9 mouse cellular contexts compared by ENCODE assay signal in genomic region chr7:62462229-62463006, GRCm38 (mm10). TPM values are rescaled to one million over a fixed set of nuclear protein-coding genes. Genes with fewer than 3 reads are reported as not detected.
DNase-seq lines count a peak whose midpoint lies in the region; ATAC-seq and TF ChIP-seq lines count a peak whose summit lies in the region.
"Had no signal": no experiment of that assay in that cellular context is flagged by ENCODE, and none has a peak within 500 bp of the region (broad histone marks: within the 10 kb centered on the region; RNA-seq: fewer than 3 reads in every experiment).

No protein-coding gene starts in this region.

- H3K27ac ChIP-seq in layer of hippocampus, adult 2 months, result no peak overlapping the region
- peak overlapping the region; percentile 55 for H3K27ac ChIP-seq in embryonic facial prominence, embryonic 15.5 days (replicated peaks)
- H3K27ac ChIP-seq in hindbrain, embryonic 16.5 days (ENCODE audit: low read depth, low read length), result peak overlapping the region; percentile 6; the same call in 1 of the 2 replicates
- H3K27ac ChIP-seq in midbrain, embryonic 13.5 days, result peak overlapping the region; percentile 85
- H3K27ac ChIP-seq: macrophage had no signal

- peak; percentile 40; the same call in 1 of the 2 replicates for ATAC-seq in embryonic facial prominence, embryonic 15.5 days (ENCODE audit: insufficient number of reproducible peaks, low FRiP score, low TSS enrichment, low read depth)
- ATAC-seq in hindbrain, embryonic 16.5 days, result peak; percentile 65
- ATAC-seq in midbrain, embryonic 13.5 days, result peak; percentile 84

- 0 out of 2 replicates have a peak overlapping the region, but pooled peaks have one; percentile 2 for H3K9ac ChIP-seq in embryonic facial prominence, embryonic 15.5 days
- H3K9ac ChIP-seq in hindbrain, embryonic 16.5 days (ENCODE audit: low read depth, low read length), result no peak overlapping the region
- peak overlapping the region; percentile 60 for H3K9ac ChIP-seq in midbrain, embryonic 13.5 days (replicated peaks)

- no peaks in the 10 kb centered on the region for H3K4me1 ChIP-seq in embryonic facial prominence, embryonic 15.5 days
- no peaks in the 10 kb centered on the region for H3K4me1 ChIP-seq in hindbrain, embryonic 16.5 days (ENCODE audit: control insufficient read depth, insufficient read depth, low read depth, low read length)
- peaks cover 10% of the 10 kb centered on the region; the same call in 1 of the 2 replicates for H3K4me1 ChIP-seq in midbrain, embryonic 13.5 days (replicated peaks)

- peak; percentile 4 to 8 for DNase-seq in layer of hippocampus, postnatal 10 days (ENCODE audit: low spot score in 2 of 2)
- no peak for DNase-seq in layer of hippocampus, adult 2 months (ENCODE audit: low spot score in 2 of 2)
- DNase-seq in frontal cortex, adult 2 months (ENCODE audit: extremely low spot score in 1 of 2, low spot score in 1 of 2), result no peak
- DNase-seq in frontal cortex, postnatal 36 days (ENCODE audit: low spot score in 2 of 2), result no peak
- no peak for DNase-seq in urinary bladder, postnatal 14 days (ENCODE audit: low spot score)

- no peak overlapping the region; the same call in 1 of the 2 replicates for H3K4me3 ChIP-seq in layer of hippocampus, adult 2 months
- peak overlapping the region; percentile 55 for H3K4me3 ChIP-seq in embryonic facial prominence, embryonic 15.5 days (replicated peaks)
- H3K4me3 ChIP-seq in hindbrain, embryonic 16.5 days (ENCODE audit: low read length), result peak overlapping the region; percentile 60
- peak overlapping the region; percentile 64 for H3K4me3 ChIP-seq in midbrain, embryonic 13.5 days (replicated peaks)

- no peak for TF ChIP-seq CTCF in layer of hippocampus, adult 2 months (conservative IDR thresholded peaks at IDR 0.05)

- H3K4me2 ChIP-seq in embryonic facial prominence, embryonic 15.5 days (replicated peaks), result peak overlapping the region; percentile 59
- H3K4me2 ChIP-seq in hindbrain, embryonic 16.5 days (ENCODE audit: low read length), result peak overlapping the region; percentile 79
- H3K4me2 ChIP-seq in midbrain, embryonic 13.5 days (replicated peaks), result peak overlapping the region; percentile 62

- H3K27me3 ChIP-seq in embryonic facial prominence, embryonic 15.5 days, result no peaks in the 10 kb centered on the region
- no peaks in the 10 kb centered on the region for H3K27me3 ChIP-seq in hindbrain, embryonic 16.5 days (replicated peaks; ENCODE audit: control insufficient read depth, insufficient read depth, low read length)
- no peaks in the 10 kb centered on the region for H3K27me3 ChIP-seq in midbrain, embryonic 13.5 days

- H3K9me3 ChIP-seq in embryonic facial prominence, embryonic 15.5 days (replicated peaks), result no peaks in the 10 kb centered on the region
- peaks cover 13% of the 10 kb centered on the region for H3K9me3 ChIP-seq in hindbrain, embryonic 16.5 days (ENCODE audit: control insufficient read depth, low read length)
- H3K9me3 ChIP-seq in midbrain, embryonic 13.5 days, result 0 out of 2 replicates have a peak, but pooled peaks cover 5% of the 10 kb centered on the region

- no peaks in the 10 kb centered on the region for H3K36me3 ChIP-seq in embryonic facial prominence, embryonic 15.5 days
- no peaks in the 10 kb centered on the region for H3K36me3 ChIP-seq in hindbrain, embryonic 16.5 days (ENCODE audit: control insufficient read depth, insufficient read depth, low read length)
- H3K36me3 ChIP-seq in midbrain, embryonic 13.5 days, result no peaks in the 10 kb centered on the region

- 29% methylated on average over 13 of the region's 13 CpGs for WGBS in embryonic facial prominence, embryonic 15.5 days
- WGBS in hindbrain, embryonic 16.5 days, result 35% methylated on average over 13 of the region's 13 CpGs
- 30% methylated on average over 13 of the region's 13 CpGs for WGBS in midbrain, embryonic 13.5 days

RNA-seq across cellular contexts. Expression of gene Peg12, which starts 1.9 kb away (rescaled TPM):
- total RNA-seq in layer of hippocampus, postnatal 10 days (2021), result 1 to 10 TPM; 1.5 to 1.6 TPM
- total RNA-seq in layer of hippocampus, adult 2 months (2021), result under 1 TPM; 0.27 to 0.67 TPM
- 26.5 and 28.7 TPM in 2 replicates for polyA plus RNA-seq in embryonic facial prominence, embryonic 15.5 days (2015; fragmentation: Nextera tagmentation; extraction: Ambion mirVana)
- polyA plus RNA-seq in hindbrain, embryonic 16.5 days (2015; fragmentation: Nextera tagmentation; extraction: Ambion mirVana), result 8.3 and 9.8 TPM in 2 replicates
- 33.4 and 38.8 TPM in 2 replicates for polyA plus RNA-seq in midbrain, embryonic 13.5 days (2015; fragmentation: Nextera tagmentation; extraction: Ambion mirVana)
- polyA plus RNA-seq in frontal cortex, adult 2 months (2012; rRNA removed), result 0.24 and 0.38 TPM in 2 replicates

RNA-seq across cellular contexts. Expression of gene Mkrn3, which starts 42.5 kb away (rescaled TPM):
- 10 to 100 TPM; 20.3 to 21.4 TPM for total RNA-seq in layer of hippocampus, postnatal 10 days (2021)
- total RNA-seq in layer of hippocampus, adult 2 months (2021), result under 1 TPM; 0.76 to 0.84 TPM
- 6.7 and 7.0 TPM in 2 replicates for polyA plus RNA-seq in embryonic facial prominence, embryonic 15.5 days (2015; fragmentation: Nextera tagmentation; extraction: Ambion mirVana)
- polyA plus RNA-seq in hindbrain, embryonic 16.5 days (2015; fragmentation: Nextera tagmentation; extraction: Ambion mirVana), result 21.1 and 23.8 TPM in 2 replicates
- 23.5 and 26.4 TPM in 2 replicates for polyA plus RNA-seq in midbrain, embryonic 13.5 days (2015; fragmentation: Nextera tagmentation; extraction: Ambion mirVana)
- 4.4 and 4.5 TPM in 2 replicates for polyA plus RNA-seq in frontal cortex, adult 2 months (2012; rRNA removed)

Comparison
In these comparisons a context has a peak if more than half of its experiments do, and no peak if none do; other contexts are left out.
1. DNase-seq: peak in layer of hippocampus, postnatal 10 days (2 of 2); none in layer of hippocampus, adult 2 months (0 of 2), frontal cortex, adult 2 months (0 of 2), frontal cortex, postnatal 36 days (0 of 2) and urinary bladder, postnatal 14 days (single experiment).
2. Peak in every context shown above with its lines, with median percentiles within 50 percentile points of each other: ATAC-seq and H3K4me2 ChIP-seq.